In the genomic region with DNA sequence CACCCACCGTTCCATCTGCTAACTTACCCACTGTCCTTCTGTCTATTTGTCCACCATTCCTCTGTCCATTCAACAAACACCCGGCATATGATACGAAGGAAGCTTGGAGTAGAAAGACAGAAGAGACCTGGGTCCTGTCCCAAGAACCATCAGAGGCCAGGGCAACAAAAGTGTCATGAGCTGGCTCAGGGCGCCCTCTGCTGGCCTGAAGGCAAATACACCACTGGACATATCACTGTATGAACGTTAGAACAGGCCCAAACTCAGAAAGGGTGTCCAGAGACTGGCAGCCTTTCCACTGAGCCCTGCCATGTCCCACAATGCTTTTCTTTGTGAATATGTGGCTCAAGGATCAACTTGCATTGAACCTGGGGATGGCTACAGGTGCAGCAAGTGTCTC, we compare ENCODE assay signal across 8 mouse cellular contexts.
DNase-seq lines count a peak whose midpoint lies in the region.
"Had no signal": no experiment of that assay in that cellular context is flagged by ENCODE, and none has a peak within 500 bp of the region (broad histone marks: within the 10 kb centered on the region; RNA-seq: fewer than 3 reads in every experiment).

No protein-coding gene starts in this region.

- intact Hi-C loops in heart, postnatal 36 days (cut with DNase I) = loop anchor here (1.0 kb wide), 1 partner anchor 43 kb away; no protein-coding TSS in a partner anchor

- H3K27ac ChIP-seq in limb, embryonic 10.5 days = no peak overlapping the region
- H3K27ac ChIP-seq: neural tube, embryonic 12.5 days had no signal

- peak; percentile 20 for DNase-seq in ovary, adult 18-20 months (ENCODE audit: low spot score)
- no peak for DNase-seq in ovary, postnatal 10 days (ENCODE audit: low spot score)
- DNase-seq in adrenal gland, adult 2 months = peak; percentile 54
- peak; percentile 84 for DNase-seq in embryo, embryonic 10.5 days (ENCODE audit: low spot score)
- DNase-seq in heart, postnatal 36 days = peak; percentile 52 to 68
- DNase-seq in limb, embryonic 10.5 days (ENCODE audit: low spot score) = peak; percentile 83
- DNase-seq in retina, postnatal 1 day = peak; percentile 71

- H3K36me3 ChIP-seq in limb, embryonic 10.5 days = no peaks in the 10 kb centered on the region
- H3K36me3 ChIP-seq: neural tube, embryonic 12.5 days had no signal

- peaks cover 14% of the 10 kb centered on the region; the same call in 1 of the 2 replicates for H3K27me3 ChIP-seq in limb, embryonic 10.5 days (ENCODE audit: low read depth, poor library complexity, severe bottlenecking)
- H3K27me3 ChIP-seq: neural tube, embryonic 12.5 days had no signal

- H3K9me3 ChIP-seq in limb, embryonic 10.5 days (replicated peaks) = no peaks in the 10 kb centered on the region
- H3K9me3 ChIP-seq: neural tube, embryonic 12.5 days had no signal

- H3K4me1 ChIP-seq in limb, embryonic 10.5 days = peaks cover 52% of the 10 kb centered on the region

- WGBS in limb, embryonic 10.5 days = 42% methylated on average over 5 of the region's 5 CpGs

- no peak overlapping the region for H3K4me3 ChIP-seq in limb, embryonic 10.5 days
- H3K4me3 ChIP-seq: neural tube, embryonic 12.5 days had no signal
